Mouse (Mus musculus) stomach, postnatal 0 days (tissue): ENCODE data around the gene Prkd2. TPM values are rescaled to one million over a fixed set of nuclear protein-coding genes. Genes with fewer than 3 reads are reported as not detected.
A peak's percentile ranks its signal among the peaks of the same experiment; 100 is the strongest.

Experiments
- ATAC-seq: fragments of 200-750 bp; cut with Nextera tagmentation; 2 replicates; pipeline ENCODE4 v1.8.0; 2017; ENCODE audit not compliant: low FRiP score, low TSS enrichment
- DNase-seq: peaks from one replicate; pipeline ENCODE4 v3.0.0-alpha.2; 2016; ENCODE audit warnings: low spot score
- H3K27ac ChIP-seq: fragments of 300-500 bp; sonication (generic); replicated peaks from 2 replicates; pipeline ENCODE4 v1.5.1; 2014; ENCODE audit warnings: mild to moderate bottlenecking, control low read depth
- H3K27me3 ChIP-seq: fragments of 300-500 bp; sonication (generic); 2 replicates; pipeline ENCODE4 v1.6.1; 2014; ENCODE audit warnings: low read length; ENCODE audit not compliant: control insufficient read depth, insufficient read depth
- H3K36me3 ChIP-seq: fragments of 300-500 bp; sonication (generic); 2 replicates; pipeline ENCODE4 v1.6.1; 2014; ENCODE audit warnings: low read length, mixed read lengths; ENCODE audit not compliant: control insufficient read depth, insufficient read depth
- H3K4me1 ChIP-seq: fragments of 300-500 bp; sonication (generic); replicated peaks from 2 replicates; pipeline ENCODE4 v1.6.1; 2014; ENCODE audit warnings: antibody characterized with exemption; ENCODE audit not compliant: control insufficient read depth, insufficient read depth
- H3K4me2 ChIP-seq: fragments of 300-500 bp; sonication (generic); replicated peaks from 2 replicates; pipeline ENCODE4 v1.6.1; 2014; ENCODE audit warnings: low read depth, mild to moderate bottlenecking, control low read depth, moderate library complexity
- H3K4me3 ChIP-seq: fragments of 300-500 bp; sonication (generic); 2 replicates; pipeline ENCODE4 v1.5.1; 2014; ENCODE audit warnings: low read depth, low read length, control low read depth
- H3K9ac ChIP-seq: fragments of 300-500 bp; sonication (generic); 2 replicates; pipeline ENCODE4 v1.6.1; 2014; ENCODE audit warnings: mild to moderate bottlenecking, low read length, control low read depth, mixed read lengths
- H3K9me3 ChIP-seq: fragments of 300-500 bp; sonication (generic); 2 replicates; pipeline ENCODE4 v1.6.1; 2016; ENCODE audit warnings: low read length; ENCODE audit not compliant: control insufficient read depth
- CTCF ChIP-seq: IDR thresholded peaks from 2 replicates; pipeline ENCODE4 v1.5.1; 2016; ENCODE audit warnings: antibody characterized with exemption, low read depth, mild to moderate bottlenecking, moderate library complexity
- EP300 ChIP-seq: optimal IDR thresholded peaks from 2 replicates; pipeline ENCODE3; 2016; ENCODE audit warnings: antibody characterized with exemption
- WGBS: fragments of 180-500 bp; shearing (Covaris S2); extraction: QIAGEN DNeasy Blood & Tissue Kit; methylation state at CpG from one replicate; pipeline ENCODE4 v1.1.7; 2014; 5-methylcytosine and 5-hydroxymethylcytosine counted together
- polyA plus RNA-seq: library from polyadenylated mRNA; unstranded; fragments of >200 nt; fragmentation: Nextera tagmentation; extraction: Ambion mirVana; gene quantifications from 2 replicates; pipeline ENCODE4 v1.2.1, GENCODE M21; 2015

The Prkd2 gene
- polyA plus RNA-seq, 1 experiment from 2014 or later: 7.5 TPM

DNA sequence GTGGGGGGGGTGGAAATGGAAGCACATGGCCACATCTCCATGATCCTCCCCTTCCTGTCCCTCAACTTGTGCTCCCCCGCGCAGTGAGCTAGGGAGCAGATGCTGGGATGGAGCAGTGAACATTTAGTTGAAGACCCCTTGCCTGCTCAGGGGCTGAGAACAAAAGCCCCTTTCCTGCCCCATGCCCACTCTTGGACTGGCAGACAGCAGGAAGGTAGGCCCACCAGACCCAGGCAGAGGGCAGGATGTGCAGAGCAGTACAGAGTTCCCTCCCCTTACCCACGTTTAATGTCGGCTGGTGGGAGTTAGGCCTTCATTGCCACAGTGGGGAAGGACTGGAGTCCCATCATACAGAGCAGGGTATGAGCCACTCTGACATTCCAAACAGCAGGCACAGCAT, 1.6 kb upstream of the Prkd2 start:
- Histone ChIP-seq H3K27ac (peak overlapping the region; percentile 85), H3K4me2 (no peak overlapping the region), H3K4me3 (no peak overlapping the region), H3K27me3 (no peaks in the 10 kb centered on the region), H3K9me3 (no peaks in the 10 kb centered on the region), H3K4me1 (peaks cover 5% of the 10 kb centered on the region; the same call in 1 of the 2 replicates), H3K36me3 (peaks cover 23% of the 10 kb centered on the region), H3K9ac (no peak overlapping the region)
- ATAC-seq (no peak), DNase-seq (no peak)
- 70% methylated on average over 4 of the region's 4 CpGs for WGBS
- no peak for TF ChIP-seq CTCF
- TF ChIP-seq EP300: no peak

DNA sequence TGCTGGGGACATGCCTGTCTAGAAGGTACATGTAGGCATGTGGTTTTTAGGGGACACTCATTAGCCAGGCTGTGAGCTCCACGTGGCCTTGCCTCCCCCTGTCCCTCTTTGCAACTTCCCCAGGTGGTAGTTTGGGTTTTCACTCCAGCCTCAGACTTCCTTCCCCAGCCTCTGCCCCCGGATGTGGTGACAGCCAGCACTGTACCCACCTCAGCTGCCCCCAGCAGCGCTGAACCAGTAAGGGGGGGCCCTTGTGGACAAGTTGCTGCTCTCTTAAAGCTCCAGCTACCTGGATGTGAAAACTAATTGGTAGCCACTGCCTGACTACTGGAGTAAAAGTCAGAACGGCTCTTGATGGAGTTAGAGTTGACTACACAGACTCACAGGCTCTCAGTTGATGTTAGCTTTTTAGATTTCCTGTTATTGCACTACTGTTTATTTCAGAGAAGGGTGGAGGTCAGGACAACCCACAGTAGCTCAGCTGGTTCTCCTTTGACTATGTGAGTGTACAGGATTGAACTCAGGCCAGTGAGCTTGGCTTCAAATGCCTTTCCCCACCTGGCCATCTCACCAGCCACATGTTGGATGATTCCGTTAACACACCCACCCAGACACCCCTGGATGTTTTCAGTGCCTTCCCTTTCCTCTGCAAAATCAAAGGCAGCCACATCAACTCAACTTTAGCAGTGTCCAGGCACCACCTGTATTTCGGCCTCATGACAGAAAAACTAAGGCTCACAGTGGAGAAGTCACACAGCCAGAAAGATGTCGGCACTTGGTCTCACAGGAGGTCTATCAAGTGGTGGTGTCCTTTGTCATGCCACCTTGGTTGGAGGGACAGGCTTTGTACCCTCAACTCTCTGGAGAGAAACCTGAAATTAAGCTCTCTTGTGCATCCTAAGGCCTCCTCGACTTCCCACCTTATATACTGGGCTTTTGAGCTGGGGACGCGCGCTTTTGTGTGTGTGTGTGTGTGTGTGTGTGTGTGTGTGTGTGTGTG, 841 bp upstream of the Prkd2 start:
- Histone ChIP-seq H3K9ac (peak overlapping the region; percentile 84; the same call in 1 of the 2 replicates), H3K27ac (peak overlapping the region; percentile 85), H3K9me3 (no peaks in the 10 kb centered on the region), H3K4me3 (no peak overlapping the region), H3K27me3 (no peaks in the 10 kb centered on the region), H3K36me3 (peaks cover 23% of the 10 kb centered on the region), H3K4me2 (peak overlapping the region; percentile 97), H3K4me1 (peaks cover 5% of the 10 kb centered on the region; the same call in 1 of the 2 replicates)
- no peak for ATAC-seq
- WGBS: 30% methylated on average over 11 of the region's 11 CpGs
- no peak for TF ChIP-seq EP300
- no peak for TF ChIP-seq CTCF
- no peak for DNase-seq

DNA sequence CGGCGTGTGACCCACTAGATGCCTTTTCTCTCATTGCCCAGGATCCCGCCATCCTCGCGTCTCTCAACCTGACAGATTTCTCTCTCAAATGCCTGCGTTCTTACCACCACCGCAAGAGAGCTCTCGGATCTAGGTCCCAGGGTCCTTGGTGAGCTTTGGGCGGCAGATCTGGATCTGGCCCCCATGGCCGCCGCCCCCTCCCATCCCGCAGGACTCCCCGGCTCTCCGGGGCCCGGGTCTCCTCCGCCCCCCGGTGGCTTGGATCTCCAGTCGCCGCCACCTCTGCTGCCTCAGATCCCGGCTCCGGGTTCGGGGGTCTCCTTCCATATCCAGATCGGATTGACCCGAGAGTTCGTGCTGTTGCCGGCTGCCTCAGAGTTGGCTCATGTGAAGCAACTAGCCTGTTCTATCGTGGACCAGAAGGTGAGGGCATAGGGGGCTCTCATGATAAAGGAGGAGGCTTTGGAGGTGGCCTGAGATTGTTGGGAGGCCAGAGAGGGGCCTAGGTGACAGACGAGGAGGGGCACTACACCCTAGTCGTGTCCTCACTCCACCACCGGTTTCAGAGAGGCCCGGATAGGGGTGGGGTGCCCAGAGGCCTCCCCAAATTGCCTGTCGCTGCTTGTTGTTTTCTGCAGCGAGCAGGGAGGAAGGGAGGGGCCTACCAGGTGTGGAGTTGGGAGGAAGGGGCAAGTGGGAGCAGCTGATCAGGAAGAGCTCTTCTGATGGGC, 904 bp downstream of the Prkd2 start:
- Histone ChIP-seq H3K4me2 (peak overlapping the region; percentile 97), H3K9me3 (no peaks in the 10 kb centered on the region), H3K27me3 (no peaks in the 10 kb centered on the region), H3K4me1 (peaks cover 5% of the 10 kb centered on the region; the same call in 1 of the 2 replicates), H3K4me3 (peak overlapping the region; percentile 67), H3K27ac (peak overlapping the region; percentile 85), H3K36me3 (peaks cover 8% of the 10 kb centered on the region), H3K9ac (peak overlapping the region; percentile 84)
- peak; percentile 33 for DNase-seq
- TF ChIP-seq EP300 (no peak), CTCF (no peak)
- 2% methylated on average over 33 of the region's 33 CpGs for WGBS
- ATAC-seq: peak; percentile 3; the same call in 1 of the 2 replicates

DNA sequence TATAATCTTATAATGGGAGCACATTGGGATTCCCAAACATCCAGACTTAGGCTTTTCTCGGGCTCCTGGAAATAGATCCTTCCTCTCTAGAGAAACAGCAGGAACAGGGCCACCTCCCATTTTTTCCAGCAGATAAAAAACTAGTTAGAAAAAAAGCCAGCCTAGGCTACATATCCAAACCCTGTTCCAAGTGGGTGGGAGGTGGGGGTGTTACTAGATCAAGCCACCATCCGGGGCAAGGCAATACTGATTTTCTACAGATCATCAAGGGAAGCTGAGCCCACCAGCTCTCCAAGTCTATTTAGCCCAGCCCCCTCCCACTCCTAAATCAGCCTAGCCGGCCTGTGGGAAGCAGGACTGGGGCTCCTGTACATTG, 2.0 kb downstream of the Prkd2 start:
- 38% methylated on average over 3 of the region's 3 CpGs for WGBS

DNA sequence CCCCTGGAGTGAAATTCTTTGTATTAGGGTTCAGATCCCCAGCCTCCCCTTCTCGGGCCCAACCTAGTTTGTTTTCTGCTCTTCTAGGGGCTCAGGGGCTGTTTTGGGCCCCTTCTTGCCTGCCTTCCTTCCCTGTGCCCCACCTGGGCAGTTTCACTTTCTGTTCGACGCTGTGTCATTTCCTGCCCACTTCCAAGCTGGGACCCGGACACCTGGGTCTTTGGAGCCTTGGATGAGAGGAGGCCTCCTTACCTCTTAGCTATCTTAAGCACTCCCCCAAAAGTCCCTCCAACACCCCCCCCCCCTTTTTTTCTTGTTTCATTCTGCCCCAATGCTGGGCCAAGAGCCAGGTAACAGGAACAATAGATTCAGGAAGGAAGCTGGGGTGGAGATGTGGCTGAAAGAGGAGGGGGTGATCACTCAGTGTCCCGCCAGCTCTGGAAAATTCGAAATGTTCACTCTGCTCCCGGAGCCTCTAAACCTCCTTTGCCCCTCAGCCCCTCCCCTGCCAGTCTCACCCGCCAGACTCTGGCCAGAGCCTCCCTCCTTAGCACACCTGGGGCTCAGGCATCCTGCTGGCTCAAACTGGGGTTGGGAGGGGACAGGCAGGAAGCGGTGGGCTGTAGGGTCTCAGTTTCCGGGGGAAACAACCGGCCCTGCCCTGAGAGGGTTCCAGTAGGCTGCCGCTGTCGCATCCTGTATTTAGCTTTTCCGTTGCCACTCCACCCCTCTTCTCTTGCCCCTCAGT, 2.5 kb downstream of the Prkd2 start:
- ATAC-seq (peak; percentile 26; the same call in 1 of the 2 replicates), DNase-seq (peak; percentile 57)
- no peaks in the 10 kb centered on the region for H3K27me3 ChIP-seq
- peak overlapping the region; percentile 85 for H3K27ac ChIP-seq
- H3K4me1 ChIP-seq: peaks cover 5% of the 10 kb centered on the region; the same call in 1 of the 2 replicates
- no peaks in the 10 kb centered on the region for H3K9me3 ChIP-seq
- peaks cover 12% of the 10 kb centered on the region; the same call in 1 of the 2 replicates for H3K36me3 ChIP-seq
- WGBS: 25% methylated on average over 14 of the region's 14 CpGs
- H3K4me2 ChIP-seq: peak overlapping the region; percentile 97
- H3K4me3 ChIP-seq: peak overlapping the region; percentile 67
- H3K9ac ChIP-seq: peak overlapping the region; percentile 84
- TF ChIP-seq EP300 (no peak), CTCF (no peak)

More for the DNA sequence above, 2.0 kb downstream of the Prkd2 start:
- Histone ChIP-seq H3K9me3 (no peaks in the 10 kb centered on the region), H3K4me2 (peak overlapping the region; percentile 97), H3K4me3 (peak overlapping the region; percentile 67), H3K4me1 (peaks cover 5% of the 10 kb centered on the region; the same call in 1 of the 2 replicates), H3K9ac (peak overlapping the region; percentile 84), H3K27ac (peak overlapping the region; percentile 85), H3K27me3 (no peaks in the 10 kb centered on the region), H3K36me3 (peaks cover 8% of the 10 kb centered on the region; the same call in 1 of the 2 replicates)
- no peak for ATAC-seq
- no peak for TF ChIP-seq CTCF
- DNase-seq: no peak
